Mouse (Mus musculus) myocyte (in vitro differentiated cells): ENCODE results near the gene Sbk1.

Source experiments
- CEBPB ChIP-seq: IDR thresholded peaks from 2 replicates; pipeline ENCODE4 v1.6.1; 2011; ENCODE audit warnings: mild to moderate bottlenecking, moderate library complexity; ENCODE audit not compliant: poor library complexity, insufficient read depth, severe bottlenecking
- E2F4 ChIP-seq: IDR thresholded peaks from one replicate; pipeline ENCODE4 v1.6.1; 2011; ENCODE audit warnings: mild to moderate bottlenecking, control low read depth, moderate library complexity; ENCODE audit not compliant: insufficient read depth
- MAX ChIP-seq: IDR thresholded peaks from one replicate; pipeline ENCODE4 v1.6.1; 2011; ENCODE audit warnings: low read depth, mild to moderate bottlenecking, control low read depth
- MYOG ChIP-seq, 3 experiments: IDR thresholded peaks; one replicate each; pipeline ENCODE4 v1.6.1; 2011; ENCODE audit warnings: control low read depth in 2 of 3, low read depth in 2 of 3, mild to moderate bottlenecking in 2 of 3; ENCODE audit not compliant: insufficient read length in 2 of 3, control insufficient read depth in 1 of 3, insufficient read depth in 1 of 3
- POLR2A ChIP-seq: IDR thresholded peaks from one replicate; pipeline ENCODE4 v1.6.1; 2011; ENCODE audit warnings: low read depth, mild to moderate bottlenecking, control low read depth, moderate library complexity; ENCODE audit not compliant: insufficient read length

- TF ChIP-seq POLR2A (no peak), MAX (no peak), CEBPB (no peak), E2F4 (no peak), MYOG (IDR thresholded peaks at IDR 0.05; ENCODE audit: control insufficient read depth in 1 of 3, insufficient read depth in 1 of 3, insufficient read length in 2 of 3, low read depth in 2 of 3) (no peak)
These were observed 46.3 kb upstream of the Sbk1 start for GRCm38 (mm10) chr7:126226136-126226535.
